Mouse (Mus musculus) R1 (cell line): ENCODE measurements around the gene Spdl1.
"Not testable (repeated sequence)": the region's sequence is repeated elsewhere in the genome, so short reads cannot be mapped to it uniquely, and the experiment has no call there.

Experiments
- DNase-seq: peaks from one replicate; pipeline ENCODE4 v3.0.0-alpha.2; 2018; ENCODE audit warnings: low read depth, low spot score

Spdl1 gene

GRCm38 (mm10) chr11:34805026-34805425 is 28.4 kb downstream of the Spdl1 start:
- not testable (repeated sequence) for DNase-seq

DNA sequence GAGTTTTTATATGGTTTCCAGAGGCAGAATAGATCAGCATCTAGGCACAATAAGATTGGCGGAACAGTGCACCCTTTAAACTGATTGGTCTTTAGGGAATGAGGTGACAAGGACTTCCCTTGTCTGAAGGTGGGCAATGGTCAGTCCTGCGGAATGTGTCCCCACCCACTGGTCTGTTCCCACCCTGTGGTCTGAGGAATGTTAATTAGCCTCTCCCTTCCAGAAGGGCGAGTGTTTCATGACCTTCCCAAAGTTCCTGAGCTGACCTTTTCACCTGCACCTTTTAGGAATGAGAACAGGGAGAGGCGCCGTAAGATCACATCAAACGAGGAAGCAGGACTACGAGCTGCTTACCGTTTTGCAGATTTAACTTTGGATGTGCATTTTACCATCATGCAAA is 35.4 kb downstream of the Spdl1 start:
- DNase-seq: peak; percentile 94

DNA sequence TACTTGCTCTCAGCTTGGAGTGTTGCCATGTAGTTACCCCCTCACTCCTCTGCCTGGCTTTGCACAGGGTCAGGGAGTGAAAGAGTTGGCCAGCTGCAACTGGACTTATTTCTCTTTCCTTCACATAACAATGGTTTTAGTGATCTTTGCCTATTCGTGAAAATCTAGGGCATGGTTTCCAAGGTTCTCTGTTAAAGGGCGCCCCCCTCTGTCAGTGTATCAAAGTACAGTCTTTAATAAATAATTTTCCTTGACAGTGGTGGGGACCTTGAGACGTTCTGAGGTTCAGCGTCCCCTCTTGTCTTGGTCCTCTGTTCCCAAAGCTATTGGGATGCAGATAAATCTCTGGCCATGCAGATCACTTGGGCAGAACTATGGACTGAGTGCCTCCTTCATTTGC is 37.3 kb downstream of the Spdl1 start:
- peak; percentile 26 for DNase-seq

GRCm38 (mm10) chr11:34791872-34792271 is 41.6 kb downstream of the Spdl1 start:
- DNase-seq: peak; percentile 89

DNA sequence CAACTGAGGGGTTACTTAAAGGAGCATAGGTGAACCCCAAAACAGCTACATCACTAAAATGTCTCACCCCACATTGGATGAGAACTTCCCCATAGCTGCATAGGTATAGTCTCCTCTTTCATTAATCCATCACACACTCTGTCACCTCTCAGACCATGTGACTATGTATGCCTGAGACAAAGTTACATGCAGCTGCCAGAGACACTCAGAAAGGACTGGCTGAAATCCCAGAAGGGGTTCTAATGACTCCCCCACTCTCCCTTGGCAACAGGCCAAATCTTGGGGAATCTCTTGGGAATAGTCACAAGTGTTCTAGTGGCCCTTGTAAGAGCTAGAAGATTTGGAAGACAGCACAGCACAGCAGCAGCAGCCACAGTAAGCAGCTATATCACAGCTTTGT is 48.6 kb downstream of the Spdl1 start:
- DNase-seq: no peak

GRCm38 (mm10) chr11:34783587-34784043 is 49.8 kb downstream of the Spdl1 start, which contains the start of gene Dock2:
TSS of gene Dock2 (minus strand) at chr11:34783892.
- DNase-seq: no peak

- DNase-seq: no peak
Observed at GRCm38 (mm10) chr11:34782516-34783430, 50.7 kb downstream of the Spdl1 start.

DNA sequence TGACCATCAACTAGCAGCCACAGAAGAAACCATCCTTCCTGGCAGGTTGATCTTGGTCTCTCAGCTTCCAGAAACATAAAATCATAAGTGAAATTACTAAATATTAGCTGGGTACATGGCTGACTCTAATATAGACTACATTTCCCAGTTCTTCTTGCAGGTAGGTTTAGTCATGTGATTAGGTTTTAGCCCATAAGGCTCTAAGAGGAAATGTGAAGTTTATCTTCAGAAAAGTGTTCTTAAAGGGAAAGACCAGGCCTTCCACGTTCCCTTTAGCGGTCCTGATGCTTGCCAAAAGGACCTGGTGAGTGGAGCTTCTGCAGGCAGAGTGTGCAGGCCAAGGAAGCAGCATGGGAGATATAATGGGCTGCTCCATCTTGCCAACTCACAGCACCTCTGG is 52.7 kb downstream of the Spdl1 start:
- no peak for DNase-seq

DNA sequence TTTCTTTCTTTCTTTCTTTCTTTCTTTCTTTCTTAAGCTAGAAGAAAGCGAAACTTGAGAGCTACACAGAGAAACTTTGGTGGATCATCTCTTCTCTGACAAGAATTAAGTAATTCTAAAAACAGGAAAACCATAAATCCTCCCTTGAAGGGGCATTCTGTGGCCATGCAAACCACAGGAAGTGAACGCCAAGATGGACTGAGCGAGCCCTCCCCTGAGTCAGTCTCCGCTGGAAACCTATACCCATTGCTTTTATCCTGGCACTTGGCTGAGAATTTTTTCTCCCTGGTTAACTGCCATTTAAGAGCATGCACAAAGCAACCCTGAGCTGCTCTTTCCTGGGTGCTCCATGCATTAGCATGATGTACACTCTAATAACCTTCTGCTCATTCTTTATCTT is 53.5 kb downstream of the Spdl1 start:
- DNase-seq: no peak

DNA sequence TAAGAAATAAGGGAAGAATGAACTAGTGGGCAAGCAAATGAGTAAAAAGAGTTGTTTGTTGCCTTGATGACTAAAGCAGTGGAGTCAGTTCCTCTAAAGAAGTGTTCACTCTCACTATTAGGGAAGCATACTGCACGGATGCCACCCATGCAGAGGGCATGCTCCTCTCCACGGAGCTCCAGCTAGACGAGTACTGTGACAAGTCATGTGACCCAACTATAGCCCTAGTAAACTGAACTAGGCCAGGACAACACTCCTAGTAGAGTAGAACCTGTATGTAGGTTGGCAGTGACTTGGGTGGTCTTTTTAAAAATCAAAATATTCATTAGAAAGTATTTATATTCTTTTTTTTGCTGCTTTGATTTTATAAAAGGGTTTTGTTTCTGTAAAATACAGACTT is 55.1 kb downstream of the Spdl1 start:
- DNase-seq: no peak

GRCm38 (mm10) chr11:34777529-34777928 is 55.9 kb downstream of the Spdl1 start:
- DNase-seq: no peak

- no peak for DNase-seq
Observed at GRCm38 (mm10) chr11:34776054-34776453, 57.4 kb downstream of the Spdl1 start.

DNA sequence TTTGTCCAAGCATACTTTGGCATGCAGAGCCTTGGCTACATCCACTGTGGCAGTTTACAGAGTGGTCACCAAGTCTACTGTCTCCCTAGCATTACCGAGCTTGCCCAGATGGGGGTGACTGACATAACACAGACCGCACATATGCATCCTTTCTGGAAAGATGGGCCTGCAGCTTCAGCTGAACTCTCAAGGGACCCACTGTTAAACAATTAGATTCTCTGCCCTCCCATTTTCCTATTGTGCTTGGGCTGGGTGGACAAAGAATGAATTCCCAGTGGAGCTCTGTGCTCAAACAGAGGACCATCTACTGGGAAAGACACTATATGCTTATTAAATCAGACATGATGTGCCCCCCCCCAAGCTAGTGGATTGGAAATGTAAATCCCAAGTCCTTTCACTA is 58.8 kb downstream of the Spdl1 start:
- DNase-seq: no peak

GRCm38 (mm10) chr11:34773304-34773895 is 60.0 kb downstream of the Spdl1 start:
- DNase-seq: no peak

DNA sequence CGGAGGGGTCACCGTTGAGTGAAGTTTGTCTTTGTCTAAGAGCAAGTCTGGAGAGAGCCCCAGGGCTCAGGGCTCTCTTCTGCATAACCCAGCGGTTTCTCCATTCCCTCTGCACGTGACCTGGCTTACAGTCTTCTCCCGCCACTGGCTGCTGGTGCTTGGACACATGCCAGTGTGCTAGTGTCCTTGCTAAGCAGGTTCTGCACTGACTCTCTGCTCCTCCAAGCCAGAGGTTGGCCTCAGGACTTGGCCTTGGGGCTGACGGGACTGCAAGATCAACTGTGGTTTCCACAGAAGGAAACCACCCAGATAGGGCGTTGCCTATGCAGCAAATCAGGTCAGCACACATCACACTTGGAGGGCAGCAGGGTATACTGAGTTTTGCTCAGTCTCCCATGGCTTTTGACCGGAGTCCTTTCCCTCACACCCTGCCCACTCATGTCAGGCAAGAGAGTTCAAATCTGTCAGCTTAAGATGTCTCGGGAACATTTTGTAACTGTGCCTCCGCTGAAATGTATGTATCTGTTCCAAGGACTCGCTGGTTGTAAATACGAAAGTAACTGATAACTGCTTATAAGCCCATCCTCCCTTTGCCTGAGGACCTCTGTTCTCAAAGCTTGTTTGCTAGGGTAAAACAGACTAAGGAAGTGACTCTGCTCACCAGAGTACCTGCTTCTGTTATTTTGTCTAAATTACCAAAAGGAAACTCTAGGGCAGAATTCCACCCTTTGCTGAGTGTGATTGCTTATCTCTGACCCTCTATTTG is 62.0 kb downstream of the Spdl1 start:
- peak; percentile 14 for DNase-seq

- no peak for DNase-seq
Observed at GRCm38 (mm10) chr11:34770666-34771065, 62.8 kb downstream of the Spdl1 start.

- DNase-seq: no peak
Observed at GRCm38 (mm10) chr11:34769946-34770345, 63.5 kb downstream of the Spdl1 start.

- DNase-seq: no peak
Observed at GRCm38 (mm10) chr11:34769396-34769795, 64.0 kb downstream of the Spdl1 start.

DNA sequence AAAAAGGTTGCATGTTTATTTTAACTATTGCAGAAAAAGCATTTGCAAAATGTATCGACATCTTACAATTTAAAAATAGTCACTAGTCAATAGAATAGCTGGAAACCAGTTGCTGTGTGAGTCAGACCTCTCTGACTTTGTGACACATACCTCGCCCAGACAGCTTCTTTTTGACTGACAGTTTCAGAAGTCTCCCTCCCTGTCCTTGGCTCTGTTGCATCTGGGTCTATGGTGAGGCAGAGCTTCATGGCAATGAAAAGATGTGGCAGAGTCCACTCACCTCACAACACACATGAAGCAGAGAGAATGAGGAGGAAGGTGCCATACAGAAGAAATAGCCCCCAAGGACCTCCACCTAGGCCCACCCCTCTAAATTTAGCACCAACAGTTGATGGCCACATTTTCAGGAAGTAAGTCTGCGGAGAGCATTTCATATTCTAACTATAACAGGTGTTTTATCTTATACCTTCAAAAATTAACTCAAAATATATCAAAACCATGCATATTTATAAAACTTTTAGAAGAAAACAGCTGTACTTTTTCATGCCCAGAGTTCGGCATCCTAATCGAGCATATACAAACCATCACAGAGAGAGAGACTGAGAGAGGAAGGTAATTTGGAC is 69.6 kb downstream of the Spdl1 start:
- DNase-seq: no peak

- DNase-seq: no peak
Observed at GRCm38 (mm10) chr11:34762570-34763127, 70.8 kb downstream of the Spdl1 start.

GRCm38 (mm10) chr11:34762125-34762524 is 71.3 kb downstream of the Spdl1 start:
- DNase-seq: no peak
